Mouse (Mus musculus): ENCODE results near the gene Kpna4. TPM values are rescaled to one million over a fixed set of nuclear protein-coding genes. Genes with fewer than 3 reads are reported as not detected.
A peak's percentile ranks its signal among the peaks of the same experiment; 100 is the strongest.
"Not testable (repeated sequence)": the region's sequence is repeated elsewhere in the genome, so short reads cannot be mapped to it uniquely, and the experiment has no call there.

Gene Kpna4
- total RNA-seq, 2 experiments from 2014 or later: 65.7 to 71.1 TPM

GRCm38 (mm10) chr3:69113956-69114355 lies 13.0 kb downstream of the Kpna4 start:
- no peak for DNase-seq (ENCODE audit: low spot score in 2 of 2)

- DNase-seq (ENCODE audit: low spot score in 2 of 2): no peak
These were observed 17.8 kb downstream of the Kpna4 start for GRCm38 (mm10) chr3:69109079-69109478.

- no peak for DNase-seq (ENCODE audit: low spot score in 2 of 2)
These were observed 32.5 kb downstream of the Kpna4 start for GRCm38 (mm10) chr3:69094456-69094855.

- no peak for DNase-seq (ENCODE audit: low spot score in 2 of 2)
These were observed 62.9 kb downstream of the Kpna4 start for GRCm38 (mm10) chr3:69064005-69064404.

DNA sequence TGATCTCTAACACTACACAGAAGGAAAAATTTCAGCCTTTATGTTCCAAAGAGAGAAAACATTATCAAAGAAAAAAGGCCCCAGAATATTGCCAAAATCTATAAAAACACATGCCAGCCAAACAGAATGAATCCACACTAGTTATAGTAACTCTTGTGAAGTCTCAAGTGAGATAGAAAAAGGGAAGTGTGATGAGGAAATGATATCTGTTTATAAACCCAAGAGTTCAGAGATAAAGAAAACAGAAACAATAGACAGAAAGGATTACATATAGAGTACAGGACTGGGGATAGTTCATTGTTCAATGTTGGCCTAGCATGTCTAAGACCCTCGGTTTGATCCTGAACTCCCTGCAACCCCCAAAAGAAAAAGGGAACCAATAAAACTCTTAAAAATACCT lies 64.1 kb downstream of the Kpna4 start:
- DNase-seq (ENCODE audit: low spot score in 2 of 2): no peak

DNA sequence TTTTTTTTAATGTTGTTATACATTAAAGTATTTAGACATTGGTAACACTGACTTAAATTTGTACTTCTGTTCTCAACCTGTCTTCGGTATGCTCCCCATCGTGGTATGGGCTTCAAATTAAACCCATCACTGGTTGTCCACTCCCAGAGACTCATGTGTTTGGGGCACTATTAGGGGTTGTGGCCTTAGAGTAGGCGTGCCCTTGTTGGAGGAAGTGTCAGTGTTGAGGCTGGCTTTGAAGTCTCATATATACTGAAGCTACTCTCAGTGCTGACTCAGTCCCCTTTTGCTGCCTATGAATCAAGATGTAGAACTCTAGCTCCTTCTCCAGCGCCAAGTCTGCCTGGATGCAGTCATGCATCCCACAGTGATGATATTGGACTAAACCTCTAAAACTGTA lies 66.2 kb downstream of the Kpna4 start:
- DNase-seq (ENCODE audit: low spot score in 2 of 2): no peak

GRCm38 (mm10) chr3:69055871-69056270 lies 71.0 kb downstream of the Kpna4 start:
- no peak for DNase-seq (ENCODE audit: low spot score in 2 of 2)

- DNase-seq (ENCODE audit: low spot score in 2 of 2): no peak
These were observed 72.0 kb downstream of the Kpna4 start for GRCm38 (mm10) chr3:69054760-69055432.

GRCm38 (mm10) chr3:69051894-69052293 lies 75.0 kb downstream of the Kpna4 start:
- no peak for DNase-seq (ENCODE audit: low spot score in 2 of 2)

GRCm38 (mm10) chr3:69049011-69049410 lies 77.9 kb downstream of the Kpna4 start:
- DNase-seq (ENCODE audit: low spot score in 2 of 2): no peak

DNA sequence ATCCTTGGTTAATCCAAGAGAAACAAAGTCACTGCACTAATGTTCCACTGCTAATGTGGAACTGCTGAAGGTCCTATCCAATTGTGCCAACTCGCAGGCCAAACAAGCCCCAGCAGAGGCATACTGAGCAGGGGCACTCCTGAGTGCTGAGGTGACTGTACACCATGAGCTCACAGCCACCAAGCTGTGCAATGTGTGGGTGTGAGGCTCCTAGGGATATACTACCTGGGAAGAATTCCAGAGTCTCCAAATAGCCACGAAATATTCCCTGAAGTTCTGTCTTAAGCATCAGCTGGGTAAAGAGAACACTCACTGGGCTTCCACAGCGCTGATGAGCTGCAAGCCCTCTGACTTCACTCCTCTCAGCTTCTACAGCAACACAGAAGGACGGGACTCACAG lies 79.2 kb downstream of the Kpna4 start:
- DNase-seq (ENCODE audit: low spot score in 2 of 2): no peak

DNA sequence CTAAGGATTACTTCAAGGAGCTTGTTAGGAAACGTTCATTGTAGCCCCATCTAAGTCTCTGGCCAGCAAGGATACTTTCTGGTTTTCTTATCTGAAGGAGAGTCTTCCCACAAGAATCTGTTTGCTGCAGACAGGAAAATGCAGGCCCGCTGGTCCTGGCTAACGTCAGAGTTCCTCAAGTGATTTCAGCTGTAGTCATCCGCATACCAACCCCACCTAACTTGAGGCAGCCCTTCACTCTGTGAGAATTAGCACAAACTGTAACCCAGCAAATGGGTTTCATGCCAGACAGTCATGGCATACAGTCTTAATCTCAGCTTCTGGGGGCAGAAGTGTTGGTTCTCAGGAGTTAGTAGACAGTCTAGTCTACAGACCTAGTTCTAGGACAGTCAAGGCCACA lies 80.4 kb downstream of the Kpna4 start:
- DNase-seq (ENCODE audit: low spot score in 2 of 2): no peak

DNA sequence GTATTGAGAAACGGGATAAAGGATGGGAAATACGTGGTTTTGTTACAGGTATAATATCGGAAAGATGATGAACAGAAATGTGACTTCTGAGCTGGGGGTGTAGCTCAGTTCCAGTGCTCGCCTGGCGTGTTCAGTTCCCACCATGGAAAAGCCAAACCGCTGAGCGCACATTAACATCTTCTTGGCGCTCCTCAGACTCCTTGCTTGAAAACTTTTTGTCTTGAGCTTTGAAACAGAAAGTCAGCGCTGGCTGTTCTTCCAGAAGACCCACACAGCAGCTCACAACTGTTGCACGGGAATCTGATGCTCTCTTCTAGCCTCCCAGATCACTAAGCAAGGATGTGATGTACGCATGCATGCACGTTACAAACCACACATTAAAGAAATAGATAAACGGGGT lies 81.2 kb downstream of the Kpna4 start:
- DNase-seq (ENCODE audit: low spot score in 2 of 2): no peak

GRCm38 (mm10) chr3:69045400-69045703 lies 81.6 kb downstream of the Kpna4 start:
- no peak for DNase-seq (ENCODE audit: low spot score in 2 of 2)

DNA sequence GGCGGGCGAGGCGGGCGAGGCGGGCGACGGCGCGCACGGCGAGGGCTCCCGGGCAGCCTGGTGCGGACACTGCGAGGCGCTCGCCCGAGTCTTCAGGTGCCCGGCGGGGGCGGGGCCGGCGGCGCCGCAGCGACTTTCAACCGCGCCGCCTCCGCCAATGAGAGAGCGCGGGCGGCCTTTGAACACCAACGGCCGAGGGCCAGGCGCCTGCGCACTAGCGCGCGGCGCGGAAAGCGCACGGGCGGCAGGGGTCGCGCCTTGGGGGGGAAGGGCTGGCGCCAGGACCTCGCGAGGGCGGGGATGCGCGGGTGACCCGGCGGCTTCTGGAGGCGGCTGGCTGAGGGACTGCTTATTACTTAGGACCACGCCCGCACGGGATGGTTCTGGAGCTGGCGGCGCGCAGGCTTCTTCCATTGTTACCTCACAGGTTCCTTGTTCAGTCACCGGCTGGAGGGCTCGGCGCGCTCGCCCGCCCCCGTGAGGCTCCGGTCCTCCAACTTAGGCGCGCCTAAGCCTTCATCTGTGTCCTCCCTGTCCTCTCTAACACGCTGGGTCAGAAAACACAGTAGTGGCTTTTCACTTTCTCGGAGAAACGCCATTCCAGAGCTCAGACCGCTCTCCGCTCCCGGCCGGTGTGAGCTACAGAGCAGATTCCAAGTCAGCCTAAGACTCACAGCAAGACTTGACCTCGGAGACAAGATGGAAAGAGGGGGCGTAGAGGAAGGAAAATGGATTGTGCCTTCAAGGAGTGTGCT lies 82.1 kb downstream of the Kpna4 start, which contains the start of gene Trim59:
Gene Trim59, minus strand, starts transcription at position 111 of the 755 bp plus-strand sequence.
- DNase-seq (ENCODE audit: low spot score in 2 of 2): peak; percentile 79 to 87

- DNase-seq (ENCODE audit: low spot score in 2 of 2): no peak
These were observed 82.7 kb downstream of the Kpna4 start for GRCm38 (mm10) chr3:69044167-69044591.

GRCm38 (mm10) chr3:69041298-69041697 lies 85.6 kb downstream of the Kpna4 start:
- no peak for DNase-seq (ENCODE audit: low spot score in 2 of 2)

- DNase-seq (ENCODE audit: low spot score in 2 of 2): no peak
These were observed 86.8 kb downstream of the Kpna4 start for GRCm38 (mm10) chr3:69040105-69040504.

- no peak for DNase-seq (ENCODE audit: low spot score in 2 of 2)
These were observed 100.7 kb downstream of the Kpna4 start for GRCm38 (mm10) chr3:69026133-69026783.

DNA sequence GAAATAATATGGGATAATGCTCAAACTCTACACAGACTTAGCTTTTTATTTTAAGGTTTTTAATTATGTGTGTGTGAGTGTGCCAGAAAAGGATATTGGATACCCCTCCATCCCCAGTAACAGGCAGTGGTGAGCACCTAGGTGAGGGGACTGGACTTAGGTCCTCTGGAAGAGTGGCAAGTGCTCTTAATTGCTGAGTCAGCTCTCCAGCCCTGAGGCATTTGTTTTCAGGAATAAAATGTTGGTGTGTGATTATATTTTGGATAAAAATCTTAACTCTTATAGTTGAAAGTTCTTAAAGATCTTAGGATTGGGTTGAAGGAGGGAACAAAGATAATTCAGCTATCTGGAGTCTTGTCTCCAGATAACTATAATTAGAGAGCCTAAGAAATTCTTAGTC lies 106.1 kb downstream of the Kpna4 start:
- DNase-seq (ENCODE audit: low spot score in 2 of 2): no peak

DNA sequence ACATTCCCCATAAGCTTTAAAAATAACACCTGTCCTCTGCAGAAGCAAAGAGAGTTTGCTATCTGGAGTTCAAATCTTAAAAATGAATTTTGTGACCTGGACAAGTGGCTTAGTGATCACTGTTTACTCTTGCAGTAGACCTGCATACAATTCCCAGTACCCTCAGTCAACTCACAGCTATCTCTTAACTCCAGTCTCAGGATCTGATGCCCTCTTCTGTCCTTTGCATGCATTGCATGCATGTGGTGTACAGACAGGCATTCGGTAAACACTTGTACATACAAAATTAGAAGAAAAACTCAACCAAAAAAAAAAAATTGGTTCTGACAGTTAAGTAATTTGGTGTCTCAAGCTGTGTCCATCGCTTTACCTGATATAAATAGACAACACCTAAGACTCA lies 106.6 kb downstream of the Kpna4 start:
- no peak for DNase-seq (ENCODE audit: low spot score in 2 of 2)

GRCm38 (mm10) chr3:69018635-69019034 lies 108.3 kb downstream of the Kpna4 start:
- not testable (repeated sequence) for DNase-seq (ENCODE audit: low spot score in 2 of 2)
